Mouse (Mus musculus): Measurements from ENCODE around the gene Efna4. TPM values are rescaled to one million over a fixed set of nuclear protein-coding genes. Genes with fewer than 3 reads are reported as not detected.

Efna4 gene
- total RNA-seq, 2 experiments from 2014 or later, result not detected

DNA sequence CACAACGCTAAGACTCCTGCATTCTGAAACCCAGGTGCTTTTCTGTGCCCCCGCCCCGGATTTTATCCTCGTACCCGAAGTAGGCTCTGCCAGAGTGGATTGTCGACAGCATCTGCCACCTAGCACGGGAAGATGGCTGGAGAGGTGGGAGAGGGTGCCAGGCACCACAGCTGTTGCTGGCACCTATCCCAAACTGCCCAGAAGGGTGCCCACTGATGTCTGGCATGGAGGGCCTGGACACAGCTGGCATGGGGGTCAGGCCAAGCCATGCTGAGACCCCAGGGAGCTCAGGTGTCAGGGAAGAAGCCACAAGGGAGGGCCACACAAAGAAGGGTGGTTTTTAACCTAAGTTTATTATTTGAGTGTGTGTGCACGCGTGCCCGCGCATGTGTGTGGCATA lies 4.8 kb downstream of the Efna4 start:
- no peak for ATAC-seq (replicated peaks; ENCODE audit: low FRiP score, poor library complexity, severe bottlenecking)

DNA sequence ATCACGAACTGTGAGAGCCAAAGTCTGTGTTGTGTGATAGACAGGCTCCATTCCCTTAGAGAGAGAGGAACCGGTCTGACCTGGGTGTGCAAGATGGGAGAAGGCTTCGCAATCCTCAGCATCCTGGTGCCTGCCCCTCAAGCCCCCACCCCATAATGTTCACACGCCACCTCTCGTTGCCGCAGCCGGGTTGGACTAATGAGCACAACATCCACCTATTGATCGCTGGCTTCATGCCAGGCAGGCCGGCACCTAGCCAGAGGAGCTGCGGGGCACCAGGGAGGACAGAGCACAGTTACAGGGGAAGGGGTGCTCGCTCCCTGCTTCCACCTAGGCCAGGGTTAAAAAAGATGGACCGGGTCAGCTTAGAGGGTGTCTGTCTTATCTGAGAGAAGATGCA lies 5.4 kb downstream of the Efna4 start:
- no peak for ATAC-seq (replicated peaks; ENCODE audit: low FRiP score, poor library complexity, severe bottlenecking)

DNA sequence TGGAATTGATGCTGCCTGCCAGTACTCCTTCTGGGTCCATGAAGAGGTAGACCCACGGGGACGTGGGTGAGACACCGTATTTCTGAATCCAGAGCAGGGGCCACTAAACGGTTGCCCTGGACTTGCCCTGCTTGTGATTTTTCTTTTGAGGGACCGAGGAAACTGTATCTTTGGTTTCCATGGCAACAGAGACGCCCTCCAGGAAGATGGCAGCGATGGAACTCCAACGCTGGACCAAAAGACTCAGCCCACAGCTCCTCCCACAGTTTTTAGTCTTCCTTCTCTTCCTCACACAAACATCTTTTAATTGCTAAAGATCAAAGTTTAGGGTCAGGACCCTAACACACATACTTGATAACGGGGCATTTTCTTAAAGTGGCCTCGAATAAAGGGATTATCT lies 5.8 kb downstream of the Efna4 start:
- ATAC-seq (replicated peaks; ENCODE audit: low FRiP score, poor library complexity, severe bottlenecking), result no peak

DNA sequence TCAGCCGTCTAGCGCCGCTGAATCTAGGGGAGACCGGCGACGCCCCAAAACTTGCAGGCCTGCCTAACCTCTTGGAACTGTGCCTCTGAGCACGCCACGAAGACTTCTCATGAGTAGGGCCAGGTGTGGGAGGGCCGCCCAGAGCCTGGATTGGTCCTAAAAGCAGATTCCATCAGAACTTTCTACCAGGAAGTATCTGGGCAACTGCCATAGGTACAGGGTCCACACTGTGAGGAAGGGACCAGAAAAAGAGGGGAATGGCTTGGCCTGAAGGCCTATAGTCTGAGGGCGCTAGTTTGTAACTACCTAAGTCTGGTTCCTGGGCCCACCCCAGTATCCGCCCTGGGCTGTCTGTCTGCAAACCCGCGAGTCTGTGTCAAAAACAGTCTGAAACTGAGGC lies 6.3 kb downstream of the Efna4 start:
- no peak for ATAC-seq (replicated peaks; ENCODE audit: low FRiP score, poor library complexity, severe bottlenecking)

DNA sequence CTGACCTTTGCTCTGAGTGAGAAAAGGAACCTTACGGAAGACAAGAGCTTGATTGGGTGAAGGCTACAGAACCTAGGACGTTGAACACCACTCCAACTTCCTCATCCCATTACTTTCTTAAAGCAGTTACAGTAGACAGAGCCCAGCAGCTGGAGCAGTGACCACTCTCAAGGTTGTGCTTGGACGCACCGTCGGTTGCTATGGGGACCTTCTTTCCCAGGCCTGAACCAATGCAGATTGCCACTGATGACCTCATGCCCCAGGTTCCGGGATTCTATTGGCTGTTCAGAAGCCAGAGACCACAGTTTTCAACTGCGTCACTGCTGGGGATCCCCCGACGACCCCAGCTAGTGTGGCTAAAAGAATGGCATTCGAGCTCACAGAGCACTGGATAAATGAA lies 6.9 kb downstream of the Efna4 start:
- no peak for ATAC-seq (replicated peaks; ENCODE audit: low FRiP score, poor library complexity, severe bottlenecking)

DNA sequence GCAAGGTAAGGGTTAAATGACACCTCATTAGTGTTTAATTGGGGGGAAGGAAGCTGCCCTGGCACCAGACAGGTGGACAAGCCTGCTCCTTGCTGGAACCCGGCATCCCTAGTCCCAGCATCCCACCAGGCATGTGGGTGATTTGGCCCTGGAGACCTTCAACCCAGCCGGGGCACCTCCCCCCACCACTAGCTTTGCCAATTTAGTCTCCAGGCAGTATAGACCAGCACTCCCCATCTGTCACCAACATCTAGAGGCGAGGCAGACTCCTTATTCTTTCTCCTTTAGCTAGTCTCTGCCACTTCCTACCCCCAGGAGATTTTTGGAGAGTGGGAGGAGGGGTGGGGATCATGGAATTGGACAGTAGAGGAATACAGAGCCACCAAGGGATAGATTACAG lies 7.5 kb downstream of the Efna4 start:
- no peak for ATAC-seq (replicated peaks; ENCODE audit: low FRiP score, poor library complexity, severe bottlenecking)

DNA sequence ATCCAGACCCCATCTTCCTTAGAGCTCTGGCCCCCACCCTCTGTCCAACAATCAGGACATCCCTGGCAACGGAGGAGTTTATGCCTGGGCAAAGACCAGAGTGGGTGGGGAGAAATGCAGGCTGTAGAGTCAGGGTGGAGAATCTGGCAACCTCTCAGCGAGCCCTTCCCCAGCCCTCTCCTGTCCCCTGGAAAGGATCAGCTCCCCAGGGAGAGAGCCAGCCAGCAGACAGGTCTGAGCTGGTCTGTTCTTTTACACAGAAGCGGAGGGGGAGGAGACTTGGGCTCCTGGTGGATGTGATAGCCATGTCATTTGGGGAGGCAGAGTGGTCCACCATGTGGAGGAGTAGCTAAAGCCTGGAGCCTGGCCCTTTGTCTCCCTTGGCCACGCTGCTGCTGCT lies 9.2 kb downstream of the Efna4 start:
- no peak for ATAC-seq (replicated peaks; ENCODE audit: low FRiP score, poor library complexity, severe bottlenecking)

DNA sequence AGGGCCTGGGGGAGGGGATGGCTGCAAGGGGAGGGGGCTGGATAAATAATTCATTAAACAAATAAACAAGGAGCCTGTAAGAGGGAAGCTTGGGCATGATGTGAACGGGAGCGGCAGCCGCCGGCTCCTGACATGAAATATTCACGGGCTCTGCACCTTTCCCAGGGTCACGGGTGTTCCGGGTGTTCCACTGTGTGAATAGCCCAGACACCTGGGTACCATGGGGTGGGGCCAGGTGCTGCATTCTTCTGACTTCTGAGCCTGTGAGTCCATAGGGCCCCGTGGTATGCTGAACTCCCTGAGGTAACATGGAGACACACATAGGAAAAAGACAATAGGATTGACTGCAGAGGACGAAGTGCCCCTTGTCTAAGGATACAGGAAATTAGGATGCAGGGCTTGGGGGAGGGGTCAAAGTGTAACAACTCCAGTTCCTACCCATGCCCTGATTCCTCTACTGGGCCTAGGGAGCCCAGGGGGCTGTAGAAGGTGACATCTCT lies 10.4 kb downstream of the Efna4 start:
- no peak for ATAC-seq (replicated peaks; ENCODE audit: low FRiP score, poor library complexity, severe bottlenecking)

DNA sequence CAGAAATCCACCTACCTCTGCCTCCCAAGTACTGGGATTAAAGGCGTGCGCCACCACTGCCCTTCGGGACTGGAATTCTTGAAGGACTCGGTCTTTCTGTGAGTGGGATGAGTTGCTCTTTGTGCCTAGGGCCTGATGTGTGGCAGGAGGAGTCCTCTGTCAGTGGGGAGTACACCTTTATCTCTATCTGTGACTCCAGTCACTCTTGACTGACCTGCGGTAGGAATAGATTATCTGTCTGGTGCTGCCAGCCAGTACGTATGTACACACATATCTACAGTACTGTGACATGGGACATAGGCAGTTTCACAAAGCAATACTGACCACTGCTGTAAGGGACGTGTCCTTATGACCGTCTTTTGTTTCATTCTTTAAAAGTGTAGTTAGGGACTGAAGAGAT lies 11.9 kb downstream of the Efna4 start:
- no peak for ATAC-seq (replicated peaks; ENCODE audit: low FRiP score, poor library complexity, severe bottlenecking)

DNA sequence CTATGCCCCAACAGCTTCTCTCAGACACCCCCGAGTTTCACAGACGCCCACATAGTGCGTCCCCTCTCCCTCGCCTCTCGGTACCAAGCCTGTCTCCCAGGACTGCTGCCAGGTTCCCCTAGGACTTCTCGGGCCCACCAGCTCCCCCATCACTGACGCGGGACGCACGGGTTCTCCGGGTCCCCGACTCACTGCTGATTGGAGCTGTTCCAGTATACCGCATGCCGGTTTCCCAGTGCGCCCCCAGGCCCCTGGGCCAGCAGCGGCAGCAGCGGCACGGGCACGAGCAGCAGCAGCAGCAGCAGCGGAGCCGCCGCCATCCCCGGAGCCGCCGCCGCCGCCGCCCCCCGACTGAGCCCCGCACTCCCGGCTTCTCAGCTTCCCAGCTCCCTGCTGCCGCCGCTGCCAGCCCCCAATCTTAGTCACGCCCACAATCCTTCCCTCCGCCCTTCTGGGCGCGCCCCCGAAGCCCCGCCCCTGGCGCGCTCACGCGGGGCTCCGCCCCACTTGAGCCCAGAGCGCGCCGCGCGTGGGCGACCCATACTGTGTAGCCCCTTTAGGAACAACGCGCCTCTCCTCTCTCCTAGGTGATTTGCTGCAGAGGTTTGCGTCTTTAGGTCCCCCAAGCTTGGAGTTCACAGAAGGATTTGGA lies 15.2 kb downstream of the Efna4 start, which contains the start of gene Efna3:
Efna3 (minus strand) TSS at position 452 of the 652 bp plus-strand sequence.
- ATAC-seq (replicated peaks; ENCODE audit: low FRiP score, poor library complexity, severe bottlenecking), result no peak

DNA sequence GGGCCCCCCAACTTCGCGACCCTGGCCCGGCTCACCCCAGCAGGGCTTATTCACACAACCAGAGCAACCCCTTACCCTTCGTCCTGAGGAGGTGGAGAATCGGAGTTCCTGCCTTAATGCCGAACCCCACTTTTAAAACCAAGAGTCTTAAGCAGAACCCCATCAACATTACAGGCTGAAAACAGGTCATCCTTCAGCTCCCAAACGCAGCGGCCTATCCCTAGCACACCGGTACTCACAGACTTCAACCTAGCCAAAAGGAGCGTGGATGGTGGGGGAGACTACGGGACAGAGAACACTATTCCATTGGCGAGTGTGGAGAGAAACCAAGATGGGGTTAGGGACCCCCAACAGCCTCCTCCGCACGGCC lies 15.7 kb downstream of the Efna4 start:
- no peak for ATAC-seq (replicated peaks; ENCODE audit: low FRiP score, poor library complexity, severe bottlenecking)

DNA sequence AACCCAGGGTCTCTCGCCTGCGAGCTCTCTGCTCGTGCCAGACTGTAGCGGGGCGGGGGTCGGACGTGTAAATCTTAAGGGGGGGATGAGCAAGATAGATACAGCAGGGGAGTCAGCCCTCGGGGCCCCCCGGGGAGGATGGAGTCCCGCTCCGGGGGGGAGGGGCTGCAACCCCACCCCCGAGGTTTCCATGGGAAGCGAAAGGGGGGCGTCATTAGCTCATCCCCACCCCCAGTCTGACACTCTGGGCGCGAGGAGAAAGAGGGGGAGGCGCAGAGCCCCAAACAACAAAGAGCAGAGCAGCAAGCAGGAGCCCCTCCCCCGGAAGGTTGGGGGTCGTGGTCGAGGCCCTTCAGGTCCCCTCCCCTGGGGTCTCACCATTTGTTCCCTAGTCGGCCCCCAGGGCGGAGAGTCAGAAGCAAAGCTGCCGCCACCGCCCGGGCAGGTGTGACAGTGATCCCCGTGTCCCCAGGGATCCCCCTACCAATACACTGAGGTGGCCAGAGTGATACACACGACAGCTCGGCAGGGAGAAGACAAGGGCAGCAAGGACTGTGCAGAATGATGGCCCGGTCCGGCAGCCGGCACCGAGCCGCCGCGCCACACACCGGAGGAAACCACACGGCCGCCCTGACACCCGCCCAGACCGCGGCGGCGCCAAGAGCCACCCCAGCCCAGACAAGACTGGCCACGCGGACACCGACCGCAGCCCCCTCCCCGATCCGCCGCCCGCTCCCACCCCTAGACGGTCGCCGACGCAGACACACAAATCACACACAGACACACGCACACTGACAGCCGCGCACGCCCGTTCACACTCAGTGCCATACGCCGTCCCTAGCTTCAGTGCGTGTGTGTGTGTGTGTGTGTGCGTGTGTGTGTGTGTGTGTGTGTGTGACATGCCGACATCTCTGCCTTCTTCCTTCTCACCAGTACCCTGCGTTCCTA lies 16.4 kb downstream of the Efna4 start:
- ATAC-seq (replicated peaks; ENCODE audit: low FRiP score, poor library complexity, severe bottlenecking), result no peak

DNA sequence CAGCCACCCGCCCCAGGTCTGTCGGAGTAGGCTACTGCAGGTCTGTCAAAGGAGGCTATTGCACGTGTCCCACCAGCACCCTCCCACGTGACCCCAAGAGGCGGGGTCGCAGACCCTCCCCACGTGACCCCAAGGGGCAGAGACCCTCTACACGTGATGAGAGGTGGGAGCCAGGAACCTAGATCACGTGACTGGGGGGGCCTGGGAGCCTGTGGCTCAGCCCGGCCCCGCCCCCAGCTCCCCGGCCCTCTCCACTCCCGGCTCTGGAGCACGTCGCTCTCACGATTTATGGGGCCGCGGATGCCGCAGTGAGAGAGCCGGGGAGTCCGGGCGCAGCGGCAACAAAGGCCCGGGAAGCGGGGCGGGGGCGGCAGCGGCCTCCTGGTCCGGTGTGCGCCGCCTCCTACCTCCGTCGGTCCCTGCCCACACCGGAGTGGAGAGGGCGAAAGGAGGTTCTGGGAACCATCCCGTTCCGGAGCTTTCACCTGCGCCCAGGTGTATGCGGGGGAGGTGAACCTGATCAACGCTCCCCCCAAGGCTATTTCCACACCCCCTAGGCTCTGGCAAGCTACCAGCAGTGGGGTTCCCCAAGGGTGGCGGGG lies 17.1 kb downstream of the Efna4 start:
- no peak for ATAC-seq (replicated peaks; ENCODE audit: low FRiP score, poor library complexity, severe bottlenecking)

DNA sequence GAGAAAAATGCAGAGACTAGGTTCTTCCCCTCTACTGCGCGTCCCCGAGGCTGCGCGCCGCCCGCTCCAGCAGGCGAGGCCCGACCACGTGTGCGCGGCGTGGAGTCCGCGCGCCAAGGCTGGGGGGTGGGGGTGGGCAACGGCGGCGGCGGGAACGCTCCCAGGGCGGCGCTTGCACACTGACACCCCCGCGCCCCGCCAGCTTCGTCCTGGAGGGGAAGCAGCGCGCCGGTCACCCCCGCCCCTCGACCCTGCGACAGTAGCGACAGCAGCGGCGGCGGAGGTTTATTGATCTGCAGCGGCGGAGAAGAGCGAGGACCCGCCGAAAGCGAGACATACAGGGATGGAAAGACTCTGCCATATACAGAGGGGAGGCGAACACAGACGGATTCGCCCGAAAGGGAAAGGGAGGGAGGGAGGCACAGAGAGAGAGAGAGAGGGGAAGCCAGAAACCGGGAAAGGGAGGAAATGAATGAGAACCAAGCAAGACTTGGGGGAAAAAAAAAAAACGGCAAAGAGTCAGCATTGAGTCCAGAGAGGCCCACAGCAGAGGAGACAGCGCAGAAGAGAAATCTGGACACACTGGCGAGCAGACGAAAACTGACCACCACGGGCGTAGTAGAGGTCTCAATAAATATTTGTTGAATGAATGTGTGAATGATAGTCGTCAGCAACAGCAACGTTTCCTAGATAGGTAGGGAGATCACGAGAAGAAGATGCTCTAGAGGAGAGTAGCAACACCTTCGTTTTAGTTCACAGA lies 18.1 kb downstream of the Efna4 start:
- no peak for ATAC-seq (replicated peaks; ENCODE audit: low FRiP score, poor library complexity, severe bottlenecking)

DNA sequence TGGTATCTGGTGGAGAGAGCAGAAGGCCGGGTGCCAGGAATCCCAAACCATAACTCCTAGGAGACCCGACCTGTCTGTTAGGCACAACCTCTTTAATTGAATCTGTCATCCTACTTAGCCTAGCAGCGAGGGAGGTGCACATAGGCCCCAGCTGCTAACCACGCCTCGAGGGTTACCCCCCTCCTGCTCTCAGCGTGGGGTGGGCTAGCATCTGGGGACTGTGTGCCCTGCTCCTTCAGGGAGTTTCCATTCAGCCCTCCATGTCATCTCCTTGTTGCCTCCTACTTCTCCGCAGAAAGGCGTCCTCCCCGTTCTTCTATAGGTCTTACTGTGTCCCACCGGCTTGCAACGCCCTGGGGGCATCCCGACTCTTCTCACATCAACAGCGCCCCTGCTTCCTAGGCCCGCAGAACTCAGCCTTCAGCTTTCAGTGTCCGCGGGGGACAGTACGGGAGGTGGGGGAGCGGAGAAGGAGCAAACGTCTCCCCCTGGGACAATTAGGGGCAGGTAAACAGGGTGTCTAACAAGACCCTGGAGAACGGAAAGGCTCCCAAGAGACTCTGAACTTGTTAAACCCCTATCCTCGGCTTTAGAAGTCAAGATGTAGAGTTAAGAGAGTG lies 18.7 kb downstream of the Efna4 start:
- ATAC-seq (replicated peaks; ENCODE audit: low FRiP score, poor library complexity, severe bottlenecking), result no peak

DNA sequence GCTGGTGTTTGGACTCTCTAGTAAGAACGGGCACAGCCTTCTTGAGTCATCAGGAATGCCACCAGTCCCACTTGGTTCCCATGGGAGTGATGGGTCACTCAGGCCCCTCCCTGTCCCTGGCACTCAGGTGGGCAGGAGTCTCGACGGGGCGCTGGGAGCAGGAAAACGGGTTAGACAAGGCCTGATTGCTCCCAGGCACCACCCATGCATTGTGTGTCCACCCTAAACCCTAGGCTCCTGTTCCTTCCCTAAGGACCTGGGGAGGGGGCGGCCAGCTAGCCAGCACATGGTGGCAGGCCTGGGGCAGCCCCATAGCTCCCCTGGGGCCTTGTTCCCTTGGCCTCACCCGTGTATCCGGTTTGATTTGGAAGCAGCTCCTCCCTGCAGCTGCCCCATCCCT lies 19.5 kb downstream of the Efna4 start:
- no peak for ATAC-seq (replicated peaks; ENCODE audit: low FRiP score, poor library complexity, severe bottlenecking)

DNA sequence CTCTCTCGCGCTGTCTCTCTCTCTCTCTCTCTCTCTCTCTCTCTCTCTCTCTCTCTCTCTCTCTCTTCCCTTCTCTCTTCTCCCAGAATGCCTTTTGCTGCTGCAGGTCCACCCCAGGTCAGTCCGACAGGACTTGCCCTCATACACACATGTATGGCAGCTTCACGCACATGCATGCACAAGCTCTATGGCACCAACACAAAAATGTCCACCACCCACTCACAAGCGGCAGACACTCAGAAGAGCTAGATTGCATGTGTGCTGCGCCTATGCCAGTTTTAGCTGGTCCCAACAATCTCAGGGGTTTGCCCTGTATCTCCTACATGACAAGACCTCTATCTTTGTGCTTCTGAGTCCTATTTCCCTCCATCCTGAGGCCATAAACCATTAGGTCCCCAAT lies 20.6 kb downstream of the Efna4 start:
- ATAC-seq (replicated peaks; ENCODE audit: low FRiP score, poor library complexity, severe bottlenecking), result peak; percentile 16; the same call in 1 of the 2 replicates

DNA sequence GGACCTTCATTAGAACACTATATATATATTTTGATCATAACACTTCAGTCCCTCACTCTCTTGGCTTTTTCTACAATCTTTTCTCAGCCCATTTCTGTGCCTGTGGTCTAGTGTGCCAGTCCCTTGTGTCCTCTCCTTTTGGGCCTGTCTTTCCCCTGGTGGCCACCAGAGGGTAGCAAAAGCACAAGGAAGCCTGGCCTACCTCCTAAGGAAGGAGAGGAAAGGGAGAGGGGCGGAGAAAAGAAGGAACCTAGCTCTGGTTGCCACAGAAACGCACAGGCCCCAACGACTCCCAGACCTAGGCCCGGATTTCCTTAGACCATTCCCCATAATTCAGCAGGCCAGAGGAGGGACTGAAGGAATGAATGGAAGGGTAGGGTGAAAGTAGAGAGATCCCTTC lies 21.0 kb downstream of the Efna4 start:
- peak; percentile 80 for ATAC-seq (replicated peaks; ENCODE audit: low FRiP score, poor library complexity, severe bottlenecking)
